ENCODE assay signal across 8 mouse cellular contexts in the genomic region with DNA sequence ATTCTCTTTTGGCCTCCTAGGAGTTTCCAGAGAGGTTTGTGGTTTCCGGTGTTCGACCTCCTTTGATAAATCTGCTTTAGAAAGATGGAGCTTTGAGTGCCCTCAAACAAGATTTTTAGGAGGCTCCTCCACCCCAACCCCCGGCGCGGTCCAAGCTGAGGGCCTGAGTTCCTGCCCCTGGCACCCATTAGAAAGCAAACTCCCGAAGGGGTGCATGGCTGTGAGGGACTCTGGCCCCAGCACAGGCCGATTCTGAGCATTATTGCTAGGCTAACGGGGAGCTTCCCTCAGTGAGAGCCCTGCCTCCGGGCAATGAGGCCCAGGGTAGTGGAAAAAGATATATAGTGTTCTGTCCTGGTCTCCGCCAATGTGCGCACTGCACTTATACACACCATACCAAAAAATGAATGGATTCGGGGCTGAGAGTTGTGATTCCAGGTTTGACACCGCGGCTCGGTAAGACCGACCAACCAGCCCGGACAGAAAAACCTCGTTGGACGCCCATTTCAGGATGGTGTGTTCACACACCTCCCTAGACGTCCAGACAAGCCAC. TPM values are rescaled to one million over a fixed set of nuclear protein-coding genes. Genes with fewer than 3 reads are reported as not detected.
DNase-seq lines count a peak whose midpoint lies in the region; ATAC-seq and TF ChIP-seq lines count a peak whose summit lies in the region.

No protein-coding gene starts in this region.

- peak overlapping the region; percentile 60 for H3K4me3 ChIP-seq in kidney, embryonic 15.5 days (replicated peaks)
- 0 out of 2 replicates have a peak overlapping the region, but pooled peaks have one; percentile 7 for H3K4me3 ChIP-seq in cortical plate, adult 2 months (ENCODE audit: insufficient read depth, low read length)
- H3K4me3 ChIP-seq in forebrain, postnatal 0 days (ENCODE audit: low read depth, low read length) = peak overlapping the region; percentile 50
- H3K4me3 ChIP-seq in midbrain, embryonic 11.5 days (ENCODE audit: low read depth, low read length) = peak overlapping the region; percentile 35; the same call in 1 of the 2 replicates

- H3K9me3 ChIP-seq in kidney, embryonic 15.5 days (replicated peaks) = no peaks in the 10 kb centered on the region
- H3K9me3 ChIP-seq in forebrain, postnatal 0 days (ENCODE audit: low read length) = no peaks in the 10 kb centered on the region
- H3K9me3 ChIP-seq in midbrain, embryonic 11.5 days (ENCODE audit: control insufficient read depth, low read length) = no peaks in the 10 kb centered on the region

- DNase-seq in kidney, adult 11 months = no peak
- no peak for DNase-seq in forebrain, postnatal 0 days
- DNase-seq in midbrain, embryonic 11.5 days (ENCODE audit: low spot score, missing footprints) = no peak
- no peak for DNase-seq in adipocyte (ENCODE audit: low spot score)
- no peak for DNase-seq in frontal cortex, postnatal 10 days (ENCODE audit: low spot score in 2 of 2)
- DNase-seq in urinary bladder, postnatal 10 days (ENCODE audit: low spot score) = no peak

- ATAC-seq in kidney, embryonic 15.5 days (replicated peaks; ENCODE audit: low FRiP score) = no peak; the same call in 1 of the 2 replicates
- ATAC-seq in forebrain, postnatal 0 days = no peak
- no peak for ATAC-seq in midbrain, embryonic 11.5 days (ENCODE audit: low FRiP score)

- peaks cover 19% of the 10 kb centered on the region for H3K4me1 ChIP-seq in kidney, embryonic 15.5 days
- H3K4me1 ChIP-seq in cortical plate, adult 2 months (ENCODE audit: control insufficient read depth, insufficient read depth, low read length) = peaks cover 5% of the 10 kb centered on the region
- peaks cover 6% of the 10 kb centered on the region; the same call in 1 of the 2 replicates for H3K4me1 ChIP-seq in forebrain, postnatal 0 days (ENCODE audit: insufficient read depth)
- H3K4me1 ChIP-seq in midbrain, embryonic 11.5 days (ENCODE audit: control insufficient read depth, insufficient read depth, low read length) = 0 out of 2 replicates have a peak, but pooled peaks cover 2% of the 10 kb centered on the region

- H3K36me3 ChIP-seq in kidney, embryonic 15.5 days = peaks cover 20% of the 10 kb centered on the region
- peaks cover 13% of the 10 kb centered on the region for H3K36me3 ChIP-seq in forebrain, postnatal 0 days (ENCODE audit: insufficient read depth)
- H3K36me3 ChIP-seq in midbrain, embryonic 11.5 days (ENCODE audit: control insufficient read depth, insufficient read depth, low read length) = no peaks in the 10 kb centered on the region

- peak overlapping the region; percentile 75 for H3K27ac ChIP-seq in kidney, embryonic 15.5 days
- H3K27ac ChIP-seq in cortical plate, adult 2 months (ENCODE audit: insufficient read depth, low read length) = no peak overlapping the region
- peak overlapping the region; percentile 70; the same call in 1 of the 2 replicates for H3K27ac ChIP-seq in forebrain, postnatal 0 days (ENCODE audit: low read depth, low read length)
- no peak overlapping the region for H3K27ac ChIP-seq in midbrain, embryonic 11.5 days (ENCODE audit: low read depth, low read length)

- no peak for TF ChIP-seq CTCF in cortical plate, adult 2 months (IDR thresholded peaks at IDR 0.05; ENCODE audit: extremely low read depth, insufficient read depth, low read length)
- no peak for TF ChIP-seq CTCF in forebrain, postnatal 0 days (IDR thresholded peaks at IDR 0.05; ENCODE audit: low read depth)

- no peaks in the 10 kb centered on the region for H3K27me3 ChIP-seq in kidney, embryonic 15.5 days
- no peaks in the 10 kb centered on the region for H3K27me3 ChIP-seq in forebrain, postnatal 0 days (ENCODE audit: insufficient read depth, low read length)
- H3K27me3 ChIP-seq in midbrain, embryonic 11.5 days (ENCODE audit: control insufficient read depth, insufficient read depth, low read length) = no peaks in the 10 kb centered on the region; the same call in 1 of the 2 replicates

- 82% methylated on average over 20 of the region's 20 CpGs for WGBS in kidney, embryonic 15.5 days
- WGBS in forebrain, postnatal 0 days = 85% methylated on average over 20 of the region's 20 CpGs
- WGBS in midbrain, embryonic 11.5 days = 87% methylated on average over 20 of the region's 20 CpGs

- peak overlapping the region; percentile 97 for H3K4me2 ChIP-seq in kidney, embryonic 15.5 days
- peak overlapping the region; percentile 94 for H3K4me2 ChIP-seq in forebrain, postnatal 0 days (ENCODE audit: low read depth)
- peak overlapping the region; percentile 67 for H3K4me2 ChIP-seq in midbrain, embryonic 11.5 days

- H3K9ac ChIP-seq in kidney, embryonic 15.5 days = peak overlapping the region; percentile 84
- peak overlapping the region; percentile 76 for H3K9ac ChIP-seq in forebrain, postnatal 0 days
- H3K9ac ChIP-seq in midbrain, embryonic 11.5 days (ENCODE audit: low read length) = peak overlapping the region; percentile 72

- TF ChIP-seq POLR2A in cortical plate, adult 2 months (IDR thresholded peaks at IDR 0.05; ENCODE audit: extremely low read depth, insufficient read depth, low read length) = no peak

RNA-seq across cellular contexts. Expression of gene Wrb, which starts 14.7 kb away (rescaled TPM):
- polyA plus RNA-seq in kidney, embryonic 15.5 days (2015; fragmentation: Nextera tagmentation; extraction: Ambion mirVana) = 67.1 and 68.6 TPM in 2 replicates
- 79.6 and 93.2 TPM in 2 replicates for polyA plus RNA-seq in cortical plate, adult 2 months (2012; rRNA removed)
- 178 and 180 TPM in 2 replicates for total RNA-seq in forebrain, postnatal 0 days (2014; rRNA removed)
- 157 and 193 TPM in 2 replicates for polyA plus RNA-seq in forebrain, postnatal 0 days (2015; fragmentation: Nextera tagmentation; extraction: Ambion mirVana)
- 128 and 132 TPM in 2 replicates for polyA plus RNA-seq in midbrain, embryonic 11.5 days (2014; fragmentation: Nextera tagmentation; extraction: Ambion mirVana)

RNA-seq across cellular contexts. Expression of gene Lca5l, which starts 32.2 kb away (rescaled TPM):
- polyA plus RNA-seq in kidney, embryonic 15.5 days (2015; fragmentation: Nextera tagmentation; extraction: Ambion mirVana) = 0.91 and 1.5 TPM in 2 replicates
- 3.2 and 3.5 TPM in 2 replicates for polyA plus RNA-seq in cortical plate, adult 2 months (2012; rRNA removed)
- 2.8 and 3.9 TPM in 2 replicates for total RNA-seq in forebrain, postnatal 0 days (2014; rRNA removed)
- polyA plus RNA-seq in forebrain, postnatal 0 days (2015; fragmentation: Nextera tagmentation; extraction: Ambion mirVana) = 1.4 and 2.1 TPM in 2 replicates
- polyA plus RNA-seq in midbrain, embryonic 11.5 days (2014; fragmentation: Nextera tagmentation; extraction: Ambion mirVana) = 1.0 and 1.2 TPM in 2 replicates

RNA-seq across cellular contexts. Expression of gene Hmgn1, which starts 32.3 kb away (rescaled TPM):
- polyA plus RNA-seq in kidney, embryonic 15.5 days (2015; fragmentation: Nextera tagmentation; extraction: Ambion mirVana) = 696 and 818 TPM in 2 replicates
- 70.3 and 75.2 TPM in 2 replicates for polyA plus RNA-seq in cortical plate, adult 2 months (2012; rRNA removed)
- 141 and 166 TPM in 2 replicates for total RNA-seq in forebrain, postnatal 0 days (2014; rRNA removed)
- 241 and 247 TPM in 2 replicates for polyA plus RNA-seq in forebrain, postnatal 0 days (2015; fragmentation: Nextera tagmentation; extraction: Ambion mirVana)
- 886 and 907 TPM in 2 replicates for polyA plus RNA-seq in midbrain, embryonic 11.5 days (2014; fragmentation: Nextera tagmentation; extraction: Ambion mirVana)

RNA-seq across cellular contexts. Expression of gene Sh3bgr, which starts 40.4 kb away (rescaled TPM):
- polyA plus RNA-seq in kidney, embryonic 15.5 days (2015; fragmentation: Nextera tagmentation; extraction: Ambion mirVana) = 10.1 and 10.2 TPM in 2 replicates
- polyA plus RNA-seq in cortical plate, adult 2 months (2012; rRNA removed) = 2.5 and 5.2 TPM in 2 replicates
- total RNA-seq in forebrain, postnatal 0 days (2014; rRNA removed) = 0.69 and 0.86 TPM in 2 replicates
- 3.1 and 3.2 TPM in 2 replicates for polyA plus RNA-seq in forebrain, postnatal 0 days (2015; fragmentation: Nextera tagmentation; extraction: Ambion mirVana)
- 0.34 and 1.2 TPM in 2 replicates for polyA plus RNA-seq in midbrain, embryonic 11.5 days (2014; fragmentation: Nextera tagmentation; extraction: Ambion mirVana)

Comparison
In these comparisons a context has a peak if more than half of its experiments do, and no peak if none do; other contexts are left out.
1. H3K27ac ChIP-seq: peak in kidney, embryonic 15.5 days (single experiment) and forebrain, postnatal 0 days (single experiment); none in cortical plate, adult 2 months (single experiment) and midbrain, embryonic 11.5 days (single experiment).
2. H3K4me3 ChIP-seq: peak in every context shown above with its lines; median percentile 60 in kidney, embryonic 15.5 days; 50 in forebrain, postnatal 0 days; 35 in midbrain, embryonic 11.5 days; 7 in cortical plate, adult 2 months.
3. Peak in every context shown above with its lines, with median percentiles within 50 percentile points of each other: H3K4me2 ChIP-seq and H3K9ac ChIP-seq.